Mouse (Mus musculus) R1 (cell line): ENCODE results near the gene Myo18a.

Source experiments
- DNase-seq: peaks from one replicate; pipeline ENCODE4 v3.0.0-alpha.2; 2018; ENCODE audit warnings: low read depth, low spot score

Gene Myo18a

DNA sequence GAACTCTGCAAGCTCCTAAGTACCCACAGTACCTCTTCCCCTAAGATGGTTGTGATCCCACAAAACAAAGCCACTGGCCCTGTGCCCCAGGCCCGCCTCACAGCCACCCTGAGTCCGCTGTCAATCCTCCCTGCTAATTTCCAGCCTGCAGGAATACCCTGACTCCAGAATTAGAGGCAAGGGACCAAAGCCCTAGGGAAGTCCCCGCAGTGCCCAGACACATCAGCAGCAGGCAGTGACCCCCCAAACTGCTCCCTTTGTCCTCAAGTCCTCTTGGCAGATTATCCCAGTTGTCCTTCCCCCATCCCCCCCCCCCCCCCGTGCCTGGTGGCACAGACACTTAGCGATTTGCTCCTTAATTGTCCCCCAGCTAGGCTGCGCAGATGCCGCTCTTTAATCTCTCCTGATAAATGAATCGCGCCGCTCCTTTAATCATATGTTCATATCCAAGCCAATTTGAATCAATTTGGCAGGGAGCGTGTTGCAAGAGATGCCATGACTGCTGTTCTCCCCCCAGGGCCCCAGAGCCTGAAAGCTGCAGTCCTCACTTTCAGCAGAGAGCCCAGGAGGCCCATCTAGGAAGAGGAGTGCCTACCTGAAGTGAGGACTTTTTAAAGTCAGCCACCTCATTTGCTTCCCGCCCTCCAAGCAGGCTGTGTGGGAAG lies 104.5 kb downstream of the Myo18a start:
- DNase-seq: no peak

DNA sequence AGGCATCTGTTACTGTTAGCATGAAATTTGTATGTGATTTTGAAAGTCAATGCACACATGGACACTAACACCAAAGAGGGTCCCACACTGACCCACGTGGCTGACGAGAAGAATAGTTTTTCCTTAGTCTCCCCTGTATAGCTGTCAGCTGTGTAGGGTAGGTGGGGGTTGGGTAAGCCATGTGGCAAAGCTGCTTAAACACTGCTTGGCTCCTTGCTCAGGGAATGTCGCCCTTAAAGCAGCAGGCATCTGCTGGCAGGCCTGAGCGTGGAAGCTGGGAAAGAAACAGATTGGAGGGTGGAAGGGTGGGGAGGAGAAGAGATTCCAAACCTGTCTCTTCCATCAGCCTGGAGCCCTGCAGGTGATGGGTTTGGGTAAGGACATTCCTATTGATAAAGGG lies 108.4 kb downstream of the Myo18a start:
- DNase-seq: no peak

DNA sequence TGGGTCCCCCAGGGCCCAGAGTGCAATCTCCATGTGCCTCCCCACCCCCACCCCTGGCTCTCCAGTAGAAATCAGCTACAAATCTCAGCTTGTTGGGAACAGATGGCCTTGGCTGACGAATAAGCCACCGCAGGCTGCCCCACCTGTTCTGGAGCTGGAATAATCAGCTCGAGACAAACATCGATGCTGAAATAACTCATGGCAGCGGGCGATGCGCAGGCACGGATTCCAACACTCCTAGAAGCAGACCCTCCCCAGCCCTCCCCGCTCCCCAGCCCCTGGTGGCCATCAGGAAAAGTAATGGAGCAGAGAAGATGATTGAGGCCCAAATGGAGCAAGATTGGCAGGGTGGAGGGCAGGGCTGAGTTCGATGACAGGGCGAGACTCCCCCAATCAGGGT lies 109.2 kb downstream of the Myo18a start:
- peak; percentile 70 for DNase-seq

DNA sequence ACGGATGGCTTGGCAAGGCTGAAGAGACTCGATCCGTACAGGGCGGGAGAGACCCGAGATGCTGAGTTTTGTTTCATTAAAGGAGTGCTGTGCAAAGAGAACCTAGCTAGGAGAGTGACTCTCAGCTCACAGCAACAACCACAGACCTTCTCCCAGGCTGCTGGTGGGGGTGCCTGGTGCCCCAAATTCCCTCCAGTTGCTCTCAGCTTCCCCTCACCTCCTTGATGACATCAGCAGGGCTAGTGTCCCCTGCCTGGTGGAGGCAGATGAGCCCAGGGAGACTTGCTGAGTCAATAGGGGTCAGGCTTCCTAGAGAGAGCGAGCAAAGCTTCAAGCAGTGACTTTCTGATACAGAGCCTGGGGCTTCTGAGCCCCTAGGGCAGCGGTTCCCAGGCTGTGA lies 109.6 kb downstream of the Myo18a start:
- DNase-seq: no peak

DNA sequence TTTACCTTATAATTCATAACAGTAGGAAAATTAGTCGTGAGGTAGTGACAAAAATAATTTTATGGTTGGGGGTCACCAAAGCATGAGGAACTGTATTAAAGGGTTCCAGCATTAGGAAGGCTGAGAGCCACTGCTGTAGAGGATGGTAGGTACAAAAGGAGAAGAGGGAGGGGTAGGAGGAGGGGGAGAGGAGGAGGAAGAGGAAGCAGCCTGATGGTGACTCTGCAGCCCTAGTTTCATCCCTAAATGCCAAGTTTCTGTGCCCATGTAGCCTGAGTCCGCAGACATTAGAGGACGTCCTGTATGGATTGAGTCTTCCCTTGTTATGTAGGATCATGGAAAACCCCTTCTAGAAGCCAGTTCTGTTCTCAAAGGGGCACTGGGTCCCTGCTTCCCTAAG lies 110.1 kb downstream of the Myo18a start:
- DNase-seq: no peak

DNA sequence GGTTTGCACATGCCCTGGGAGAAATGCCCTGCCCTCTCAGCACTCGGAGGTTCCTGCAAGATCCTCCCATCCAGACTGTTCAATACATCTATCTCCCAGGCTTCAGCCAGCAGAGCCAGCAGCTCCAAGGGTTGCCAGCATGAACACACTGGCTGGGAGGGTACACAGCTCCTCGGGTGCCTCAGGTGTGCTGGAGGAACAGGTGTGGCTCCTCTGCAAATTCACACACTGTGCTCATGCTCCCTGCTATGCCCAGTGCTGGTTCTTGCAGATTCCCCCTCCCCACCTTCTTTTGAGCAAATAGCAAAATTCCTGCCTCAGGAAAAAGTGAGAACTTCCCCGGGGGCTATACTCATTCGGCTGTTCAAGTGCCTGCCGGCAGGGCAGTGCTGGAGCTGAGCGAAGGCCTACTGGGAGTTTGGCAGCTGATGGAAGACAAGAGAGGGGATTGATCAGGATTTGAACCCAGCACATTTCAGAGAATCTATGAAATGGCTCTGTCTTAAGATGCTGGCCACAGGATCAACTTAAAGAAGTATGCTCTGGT lies 111.7 kb downstream of the Myo18a start:
- peak; percentile 63 for DNase-seq

DNA sequence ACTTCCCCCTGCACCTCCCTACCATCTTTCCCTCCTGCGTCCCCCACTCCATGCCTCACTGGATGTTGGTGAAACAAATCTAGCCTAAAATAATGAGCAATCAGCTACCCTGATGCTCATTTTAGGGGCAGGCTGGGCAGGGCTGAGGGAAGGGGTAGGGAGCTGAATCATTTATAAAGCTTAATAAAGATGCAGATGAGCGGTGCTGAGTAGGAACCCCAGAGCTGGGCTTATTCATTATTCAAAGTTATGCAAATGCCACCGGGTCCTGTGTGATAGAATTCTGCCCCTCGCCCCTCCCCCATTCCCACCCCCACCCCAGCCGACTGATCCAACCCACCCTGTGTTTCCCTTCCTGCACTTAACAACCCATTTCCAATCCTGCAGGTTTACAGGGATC lies 112.2 kb downstream of the Myo18a start:
- peak; percentile 32 for DNase-seq

DNA sequence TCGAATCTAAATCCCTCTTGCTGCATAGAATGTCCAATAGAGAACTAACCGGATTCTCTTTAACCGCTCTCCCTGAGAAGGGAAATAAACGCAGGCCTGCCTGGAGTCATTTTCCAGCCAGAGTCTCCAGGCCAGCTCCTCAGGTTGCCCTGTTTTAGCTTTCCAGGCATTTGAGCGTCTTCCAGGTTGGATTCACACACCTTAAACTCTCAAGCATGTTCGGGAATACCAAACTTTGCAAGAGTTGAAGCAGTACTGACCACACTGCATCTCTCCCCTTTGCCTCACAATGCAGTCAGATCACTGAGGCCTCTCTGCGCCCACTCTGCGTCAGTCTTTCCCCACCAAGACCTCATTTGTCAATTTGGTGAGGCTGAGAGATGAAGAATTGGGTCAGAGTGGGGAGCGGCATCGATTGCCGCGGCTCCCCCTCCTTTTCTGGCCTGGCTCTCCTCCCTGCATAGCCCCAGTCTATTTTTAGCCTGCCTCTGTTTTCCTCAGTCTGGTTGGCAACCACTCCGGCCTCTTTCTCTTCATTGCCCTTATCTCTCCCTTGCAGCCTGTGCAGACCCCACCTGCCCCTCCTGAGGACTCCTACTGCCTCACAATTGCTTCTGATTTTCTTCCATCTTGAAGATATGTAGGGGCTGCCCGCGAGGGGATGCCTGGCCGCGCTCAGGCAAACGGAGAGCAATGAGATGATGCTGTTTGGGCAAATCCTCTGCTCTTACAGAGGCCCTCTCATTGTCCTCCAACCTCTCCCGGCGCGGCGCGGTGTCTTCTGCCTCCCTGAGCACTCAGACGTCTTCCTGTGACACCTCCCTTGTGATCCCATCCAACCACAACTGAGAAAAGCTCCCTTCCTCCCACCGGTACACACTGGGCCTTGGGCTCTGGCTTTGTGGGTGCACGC lies 113.1 kb downstream of the Myo18a start:
- peak; percentile 30 for DNase-seq

DNA sequence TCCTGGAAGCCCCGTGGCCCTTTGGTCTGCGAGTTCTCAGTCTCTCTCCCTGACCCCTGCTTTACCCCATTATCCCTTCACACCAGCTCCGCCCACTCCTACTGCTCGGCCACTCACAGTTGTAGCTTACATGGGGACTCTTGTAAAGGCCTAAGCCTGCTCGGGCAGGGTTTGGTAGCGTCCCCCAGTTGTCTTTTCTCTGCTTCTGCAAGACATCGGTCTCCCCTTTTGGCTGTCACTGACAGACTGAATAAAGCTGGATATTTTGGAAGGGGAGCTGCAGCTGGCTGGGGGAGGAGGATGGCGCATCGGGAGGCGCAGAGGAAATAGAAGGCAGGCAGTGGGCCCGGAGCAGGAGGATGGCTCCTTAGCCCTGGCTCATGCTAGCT lies 113.7 kb downstream of the Myo18a start:
- peak; percentile 84 for DNase-seq

DNA sequence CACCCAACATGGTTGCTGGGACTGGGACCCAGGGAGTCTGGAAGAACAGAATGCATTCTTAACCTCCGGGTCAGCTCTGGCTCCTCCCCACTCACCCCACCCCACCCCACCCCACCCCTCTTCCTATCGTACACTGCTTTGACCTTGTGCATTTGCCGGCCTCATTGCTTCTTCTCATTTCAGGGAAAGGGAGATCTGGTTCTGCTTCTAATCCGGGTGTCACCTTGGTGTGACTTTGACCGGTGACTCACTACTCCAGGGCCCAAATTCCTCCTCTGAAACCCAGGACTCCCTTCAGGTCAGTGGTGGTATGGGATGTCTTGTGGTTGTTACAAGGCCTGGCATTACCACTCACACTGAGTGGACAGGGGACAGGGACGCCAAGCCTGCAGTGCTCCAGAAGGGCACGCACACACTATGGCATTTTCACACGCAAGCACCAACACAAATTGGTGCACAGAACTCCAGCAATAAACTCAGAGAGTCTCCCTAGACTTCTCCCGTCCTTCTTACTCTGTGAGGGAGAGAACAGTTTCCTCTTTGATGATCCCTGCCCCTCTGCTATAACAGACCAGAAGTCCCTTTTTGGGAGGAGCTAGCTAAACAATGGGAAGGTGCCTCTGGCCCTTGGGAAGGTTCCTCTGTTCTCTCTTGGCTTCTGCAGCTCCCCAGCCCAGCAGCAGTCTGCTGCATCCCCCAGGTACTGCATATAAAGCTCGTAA lies 121.6 kb downstream of the Myo18a start:
- DNase-seq: peak; percentile 97

DNA sequence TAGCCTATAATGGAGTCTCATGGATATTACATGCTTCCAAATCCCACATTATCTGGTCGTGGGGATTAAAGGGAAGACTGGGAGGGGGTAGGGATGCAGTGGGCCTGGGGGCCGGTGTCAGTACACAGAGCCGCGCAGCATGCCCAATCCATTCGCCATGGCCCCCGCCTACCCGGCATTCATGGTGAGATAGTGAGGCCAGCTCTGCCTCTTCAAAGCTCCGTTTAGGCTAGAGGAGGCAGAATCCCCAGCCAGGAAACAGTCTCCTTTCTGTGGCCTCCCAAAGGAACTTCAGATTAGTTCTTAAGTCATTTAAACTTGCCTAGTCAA lies 122.2 kb downstream of the Myo18a start:
- DNase-seq: no peak

DNA sequence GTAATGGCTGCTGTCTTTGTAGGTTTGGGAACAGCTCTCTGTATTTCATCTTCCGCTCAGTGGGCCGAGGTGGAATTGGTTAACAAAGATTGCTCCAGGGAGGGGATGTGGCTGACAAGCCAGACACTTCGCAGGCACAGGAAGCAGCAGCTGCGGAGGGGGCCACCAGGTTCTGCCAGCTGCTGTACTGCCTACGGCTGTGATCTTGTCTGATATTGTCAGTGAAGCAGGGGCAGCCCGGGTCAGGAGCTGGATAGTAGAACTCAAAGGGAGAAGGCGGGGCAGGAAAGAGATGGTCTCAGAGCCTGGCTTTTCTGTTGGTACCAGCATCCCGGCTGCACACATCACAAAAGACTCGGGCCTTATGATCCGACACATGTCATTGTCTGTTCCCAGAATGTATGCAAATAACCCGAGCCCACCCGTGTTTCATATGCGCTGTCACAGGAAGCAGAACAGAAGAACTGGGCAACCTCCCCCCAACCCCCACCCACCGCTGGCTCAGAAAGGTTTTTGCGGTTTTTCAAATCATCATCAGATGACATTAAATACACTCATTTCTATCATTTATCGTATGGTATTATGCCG lies 124.4 kb downstream of the Myo18a start:
- DNase-seq: peak; percentile 60

DNA sequence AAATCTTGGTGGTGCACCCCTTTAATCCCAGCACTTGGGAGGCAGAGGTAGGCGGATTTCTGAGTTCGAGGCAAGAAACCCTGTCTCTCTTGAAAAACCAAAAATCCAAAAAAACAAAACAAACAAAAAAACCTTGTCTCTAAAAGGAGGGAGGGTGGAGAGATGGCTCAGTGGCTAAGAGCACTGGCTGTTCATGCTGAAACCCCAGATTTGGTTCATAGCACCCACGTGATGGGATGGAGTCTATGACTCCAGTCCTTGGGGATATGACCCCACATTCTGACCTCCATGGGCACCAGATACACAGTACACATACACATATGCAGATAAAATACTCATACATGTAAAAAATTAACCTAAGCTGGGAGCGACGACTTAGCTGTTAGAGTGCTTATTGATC lies 125.8 kb downstream of the Myo18a start:
- no peak for DNase-seq

DNA sequence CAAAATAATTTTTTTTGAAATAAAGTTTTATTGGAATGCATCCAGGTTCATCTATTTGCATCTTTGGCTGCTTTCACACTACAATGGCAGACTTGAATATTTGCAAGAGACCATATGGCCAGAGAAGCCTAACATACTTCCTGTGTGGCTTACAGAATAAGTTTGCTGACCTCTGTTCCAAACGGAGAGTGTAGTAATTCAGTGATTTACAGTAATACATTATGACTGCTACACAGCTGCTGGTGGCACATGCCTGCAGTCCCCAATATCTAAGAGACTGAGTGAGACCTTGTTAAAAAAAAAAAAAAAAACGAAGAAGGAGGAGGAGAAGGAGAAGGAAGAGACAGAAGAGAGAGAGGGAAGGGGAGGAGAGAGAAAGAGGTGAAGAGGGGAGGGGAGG lies 126.4 kb downstream of the Myo18a start:
- DNase-seq: no peak

DNA sequence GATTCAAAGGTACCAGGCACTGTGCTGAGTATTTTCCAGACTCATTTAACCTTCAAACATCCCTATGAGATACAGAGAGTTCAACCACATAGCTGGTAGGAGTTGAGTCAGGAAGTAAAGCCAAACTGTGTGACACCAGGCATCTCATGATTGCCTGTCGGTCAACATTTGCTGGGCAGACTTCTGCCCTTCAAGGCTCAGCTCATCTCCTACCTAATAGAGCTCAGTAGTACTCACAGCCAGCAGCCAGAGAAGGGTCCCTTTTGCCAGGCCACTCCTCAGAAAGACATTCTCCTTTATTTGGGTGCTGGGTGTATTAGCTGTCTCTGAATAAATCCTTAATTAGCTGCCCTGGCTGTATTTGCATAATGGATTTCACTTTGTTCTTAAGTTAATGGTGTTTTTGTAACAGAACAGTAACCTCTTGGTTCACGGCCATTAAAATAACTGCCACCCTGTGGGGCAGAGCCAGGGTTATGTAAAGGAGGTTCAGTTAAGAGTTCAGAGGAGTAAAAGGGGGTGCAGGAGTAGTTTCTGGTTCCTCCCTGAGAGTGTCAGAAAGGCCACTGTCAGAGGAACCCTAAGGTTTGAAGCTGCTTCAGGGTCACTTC lies 127.7 kb downstream of the Myo18a start:
- DNase-seq: peak; percentile 45

DNA sequence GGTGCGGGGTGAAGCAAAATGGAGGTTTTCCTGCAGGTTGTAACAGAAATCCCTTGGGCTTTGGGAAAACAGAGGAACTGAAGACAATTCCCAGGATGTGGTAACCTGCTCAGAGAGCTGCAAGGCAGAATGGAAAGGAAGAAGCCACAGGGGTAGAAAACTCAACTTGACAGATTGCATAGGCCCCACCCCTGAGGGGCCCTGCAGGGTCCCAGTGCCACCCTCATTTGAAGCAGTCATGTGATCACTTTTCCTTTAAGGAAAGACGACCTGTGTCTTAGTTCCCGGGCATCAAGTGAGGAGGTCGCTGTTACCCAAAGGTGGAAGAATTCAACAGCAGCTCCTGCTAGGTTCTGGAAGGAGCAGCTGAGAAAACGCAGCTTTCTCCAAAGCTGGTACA lies 129.8 kb downstream of the Myo18a start:
- DNase-seq: peak; percentile 82

DNA sequence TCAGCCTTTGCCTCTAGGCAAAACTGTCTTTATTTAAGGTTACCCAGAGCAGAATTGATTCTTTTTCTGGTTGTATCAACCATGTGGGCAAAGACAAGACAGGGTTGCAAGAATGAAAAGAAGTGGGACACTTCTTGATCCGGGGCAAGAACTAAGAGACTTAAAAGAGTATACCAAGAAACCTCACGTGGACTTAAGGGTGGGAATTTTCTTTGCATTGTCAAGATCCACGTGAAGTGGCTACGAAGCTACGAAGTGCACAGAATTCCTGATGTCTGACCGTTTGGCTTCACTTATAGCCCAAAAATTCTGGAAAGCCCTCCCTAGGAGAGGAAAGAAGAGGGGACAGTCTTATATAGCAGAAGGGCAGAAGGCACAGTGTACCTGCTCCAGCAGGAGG lies 130.2 kb downstream of the Myo18a start:
- DNase-seq: no peak

DNA sequence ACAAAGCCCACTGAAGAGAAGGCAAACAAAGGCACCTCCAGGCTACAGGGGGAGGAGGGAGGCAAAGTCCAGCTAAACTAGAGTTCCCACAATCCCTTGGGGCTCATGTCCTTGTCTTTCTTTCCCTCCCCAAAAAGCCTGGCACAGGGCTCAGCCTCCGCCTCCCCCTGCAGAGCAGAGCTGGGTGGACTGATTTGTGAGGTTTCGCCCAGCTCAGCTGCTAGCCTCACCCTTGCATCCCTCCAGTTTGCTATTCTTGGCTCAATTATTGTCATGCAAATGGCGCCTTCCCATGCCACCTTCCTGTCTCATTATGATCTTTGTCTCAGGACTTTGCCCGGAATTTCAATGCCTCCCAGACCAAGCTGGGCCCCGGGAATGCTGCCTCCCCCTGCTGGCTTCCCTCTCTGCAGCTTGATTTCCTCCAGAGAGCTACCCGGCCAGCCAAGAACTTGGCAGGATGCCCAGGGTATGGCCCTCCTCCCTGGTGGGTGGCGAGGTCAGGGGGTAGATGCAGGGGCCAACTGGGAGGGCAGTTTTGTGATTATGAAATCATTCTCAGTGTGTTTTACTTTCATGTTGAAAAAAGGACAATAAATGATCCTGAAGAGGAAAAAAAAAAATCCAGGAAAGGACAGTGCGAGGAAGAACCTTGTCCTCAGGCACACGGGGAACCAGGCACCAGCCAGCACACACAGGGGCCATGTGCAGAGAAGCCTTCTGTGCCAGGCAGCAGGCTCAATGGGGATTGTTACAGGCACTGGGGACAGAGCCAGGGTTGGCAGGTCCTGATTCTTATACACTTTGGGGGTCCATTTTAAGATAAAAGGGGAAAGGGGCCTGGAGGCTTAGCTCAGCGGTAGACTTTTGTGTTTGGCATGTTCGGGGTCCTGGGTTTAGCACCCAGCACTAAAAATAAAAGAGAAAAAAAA lies 131.0 kb downstream of the Myo18a start, which contains the start of gene Pipox:
Gene Pipox (minus strand): TSS at position 310 of the 932 bp plus-strand sequence.
- peak; percentile 100 for DNase-seq

DNA sequence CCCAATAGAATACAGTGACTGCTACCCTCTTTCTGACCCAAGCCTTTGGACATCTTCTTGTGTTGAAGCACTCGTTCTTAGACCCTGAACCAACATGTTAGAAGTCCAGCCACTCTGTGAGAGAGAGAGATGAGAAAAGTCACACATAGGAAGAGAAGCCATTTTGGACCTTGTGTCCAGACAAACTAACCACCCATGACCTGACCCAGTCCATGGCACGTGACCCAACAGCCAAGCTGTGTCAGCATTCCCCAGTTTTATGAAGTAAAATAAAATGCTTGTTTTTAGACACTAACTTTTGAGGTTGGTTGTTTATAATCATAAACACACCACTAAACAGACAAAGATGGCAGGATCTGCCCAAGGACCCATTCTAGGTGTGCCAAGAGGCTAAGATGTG lies 131.9 kb downstream of the Myo18a start:
- DNase-seq: no peak

DNA sequence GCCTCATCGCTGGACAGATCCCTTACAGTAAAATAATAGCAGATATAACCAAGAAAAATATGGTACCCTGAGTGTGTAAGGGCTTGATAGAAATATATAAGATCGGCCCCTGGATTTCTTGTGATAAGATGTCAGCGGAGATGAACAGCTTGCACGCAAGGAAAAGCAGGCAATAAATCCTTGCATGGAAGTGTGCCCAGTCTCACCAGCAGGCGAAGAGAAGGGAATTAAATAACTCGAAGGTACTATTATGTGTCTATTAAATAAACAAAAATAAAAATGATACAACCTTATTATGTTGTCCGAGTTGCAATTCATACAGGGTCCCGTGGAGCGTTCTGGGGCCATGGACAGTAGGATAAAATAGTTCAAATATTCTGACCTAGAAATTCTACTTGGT lies 133.0 kb downstream of the Myo18a start:
- DNase-seq: no peak
